Mouse (Mus musculus) hindbrain, embryonic 11.5 days (tissue): ENCODE data around the gene Zfp473. TPM values are rescaled to one million over a fixed set of nuclear protein-coding genes. Genes with fewer than 3 reads are reported as not detected.

Experiments
- ATAC-seq: fragments of 200-750 bp; cut with Nextera tagmentation; 2 replicates; pipeline ENCODE4 v1.8.0; 2017; ENCODE audit warnings: mild to moderate bottlenecking, moderate TSS enrichment, moderate library complexity; ENCODE audit not compliant: low FRiP score
- DNase-seq: peaks from one replicate; pipeline ENCODE4 v3.0.0-alpha.2; 2015; ENCODE audit warnings: low spot score
- H3K27ac ChIP-seq: fragments of 300-500 bp; sonication (generic); 2 replicates; pipeline ENCODE4 v1.5.1; 2014; ENCODE audit warnings: mild to moderate bottlenecking, low read depth, low read length
- H3K27me3 ChIP-seq: fragments of 300-500 bp; sonication (generic); 2 replicates; pipeline ENCODE4 v1.6.1; 2014; ENCODE audit warnings: mild to moderate bottlenecking, low read length, moderate library complexity, mixed read lengths; ENCODE audit not compliant: control insufficient read depth, insufficient read depth
- H3K36me3 ChIP-seq: fragments of 300-500 bp; sonication (generic); 2 replicates; pipeline ENCODE4 v1.6.1; 2014; ENCODE audit warnings: mild to moderate bottlenecking, low read length, moderate library complexity, mixed read lengths; ENCODE audit not compliant: control insufficient read depth, insufficient read depth
- H3K4me1 ChIP-seq: fragments of 300-500 bp; sonication (generic); replicated peaks from 2 replicates; pipeline ENCODE4 v1.6.1; 2014; ENCODE audit warnings: low read length, mixed read lengths; ENCODE audit not compliant: control insufficient read depth, insufficient read depth
- H3K4me2 ChIP-seq: fragments of 300-500 bp; sonication (generic); replicated peaks from 2 replicates; pipeline ENCODE4 v1.6.1; 2014; ENCODE audit warnings: mild to moderate bottlenecking, low read depth, low read length
- H3K4me3 ChIP-seq: fragments of 300-500 bp; sonication (generic); 2 replicates; pipeline ENCODE4 v1.5.1; 2014; ENCODE audit warnings: low read depth, low read length
- H3K9ac ChIP-seq: fragments of 300-500 bp; sonication (generic); 2 replicates; pipeline ENCODE4 v1.6.1; 2014; ENCODE audit warnings: low read depth, low read length
- H3K9me3 ChIP-seq: fragments of 300-500 bp; sonication (generic); 2 replicates; pipeline ENCODE4 v1.6.1; 2016; ENCODE audit warnings: low read length; ENCODE audit not compliant: control insufficient read depth
- WGBS: fragments of 180-500 bp; shearing (Covaris S2); extraction: QIAGEN DNeasy Blood & Tissue Kit; methylation state at CpG from one replicate; pipeline ENCODE4 v1.1.7; 2014; 5-methylcytosine and 5-hydroxymethylcytosine counted together
- polyA plus RNA-seq: library from polyadenylated mRNA; unstranded; fragments of >200 nt; fragmentation: Nextera tagmentation; extraction: Ambion mirVana; gene quantifications from 2 replicates; pipeline ENCODE4 v1.2.1, GENCODE M21; 2014

Zfp473 gene
- polyA plus RNA-seq, 1 experiment from 2014 or later = 3.0 TPM

- no peak overlapping the region for H3K4me2 ChIP-seq
Measured at GRCm38 (mm10) chr7:44760366-44760765, 9.5 kb upstream of the Zfp473 start.

DNA sequence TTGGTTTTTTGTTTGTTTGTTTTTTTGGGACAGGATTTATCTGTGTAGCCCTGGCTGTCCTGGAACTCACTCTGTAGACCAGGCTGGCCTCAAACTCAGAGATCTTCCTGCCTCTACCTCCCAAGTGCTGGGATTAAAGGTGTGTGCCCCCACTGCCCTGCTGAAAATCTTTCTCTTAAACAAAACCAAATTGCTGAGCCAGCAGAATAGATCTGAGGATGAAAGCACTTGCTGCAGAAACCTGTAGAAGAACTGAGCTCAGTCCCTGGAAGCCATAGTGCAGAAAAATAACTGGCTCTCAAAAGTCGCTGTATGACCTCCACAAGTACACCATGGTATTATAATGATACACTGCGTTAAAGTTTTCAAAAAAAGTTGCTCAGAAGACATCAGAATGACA is 6.3 kb upstream of the Zfp473 start:
- Histone ChIP-seq H3K9me3 (no peaks in the 10 kb centered on the region), H3K27ac (no peak overlapping the region), H3K9ac (no peak overlapping the region), H3K4me3 (no peak overlapping the region), H3K4me1 (no peaks in the 10 kb centered on the region), H3K36me3 (0 out of 2 replicates have a peak, but pooled peaks cover 8% of the 10 kb centered on the region), H3K4me2 (no peak overlapping the region), H3K27me3 (no peaks in the 10 kb centered on the region)
- no peak for ATAC-seq
- WGBS = 79% methylated on average over 2 of the region's 2 CpGs
- DNase-seq = no peak

More at GRCm38 (mm10) chr7:44760366-44760765, 9.5 kb upstream of the Zfp473 start:
- Histone ChIP-seq H3K4me3 (no peak overlapping the region), H3K9ac (no peak overlapping the region), H3K4me1 (no peaks in the 10 kb centered on the region), H3K27ac (no peak overlapping the region), H3K27me3 (no peaks in the 10 kb centered on the region), H3K9me3 (no peaks in the 10 kb centered on the region), H3K36me3 (0 out of 2 replicates have a peak, but pooled peaks cover 2% of the 10 kb centered on the region)
- no peak for ATAC-seq
- DNase-seq = no peak

- Histone ChIP-seq H3K9me3 (no peaks in the 10 kb centered on the region), H3K36me3 (no peaks in the 10 kb centered on the region)
Measured at GRCm38 (mm10) chr7:44748101-44749044, 2.5 kb downstream of the Zfp473 start, which contains the start of gene Vrk3. Gene Vrk3 (plus strand): TSS chr7:44748413.

DNA sequence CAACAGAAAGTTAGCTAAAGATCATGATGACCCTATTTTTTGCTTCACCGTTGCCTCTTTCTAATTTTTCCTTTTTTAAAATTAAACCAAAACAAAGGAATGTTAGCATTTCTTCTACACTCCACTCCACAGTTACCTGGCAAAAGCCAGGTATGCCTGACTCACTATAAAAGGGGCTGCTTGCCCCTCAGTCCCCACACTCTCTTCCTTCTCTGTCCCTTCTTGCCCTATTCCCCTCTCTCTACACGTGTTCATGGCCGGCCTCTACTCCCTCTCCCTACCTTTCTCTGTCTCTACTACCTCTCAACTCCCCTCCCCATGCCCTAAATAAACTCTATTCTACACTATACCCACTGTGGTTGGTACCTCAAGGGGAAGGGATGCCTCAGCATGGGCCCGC is 3.7 kb downstream of the Zfp473 start:
- Histone ChIP-seq H3K9me3 (no peaks in the 10 kb centered on the region), H3K9ac (no peak overlapping the region), H3K36me3 (no peaks in the 10 kb centered on the region), H3K4me2 (no peak overlapping the region), H3K4me3 (no peak overlapping the region), H3K27ac (no peak overlapping the region), H3K27me3 (no peaks in the 10 kb centered on the region), H3K4me1 (peaks cover 5% of the 10 kb centered on the region; the same call in 1 of the 2 replicates)
- ATAC-seq (no peak), DNase-seq (no peak)
- 71% methylated on average over 4 of the region's 4 CpGs for WGBS

More at GRCm38 (mm10) chr7:44748101-44749044, 2.5 kb downstream of the Zfp473 start, which contains the start of gene Vrk3:
- Histone ChIP-seq H3K9ac (peak within 1 kb of the TSS; percentile 54), H3K4me1 (peaks cover 5% of the 10 kb centered on the region; the same call in 1 of the 2 replicates), H3K27ac (peak within 1 kb of the TSS; percentile 44), H3K4me2 (peak within 1 kb of the TSS; percentile 57), H3K4me3 (peak within 1 kb of the TSS; percentile 60), H3K27me3 (no peaks in the 10 kb centered on the region)
- ATAC-seq = peak; percentile 97
- under 1% methylated on average over 44 of the region's 44 CpGs for WGBS
- DNase-seq = peak; percentile 94

- Histone ChIP-seq H3K36me3 (no peaks in the 10 kb centered on the region), H3K4me1 (peaks cover 5% of the 10 kb centered on the region; the same call in 1 of the 2 replicates), H3K9me3 (no peaks in the 10 kb centered on the region), H3K4me2 (peak overlapping the region; percentile 71), H3K27me3 (no peaks in the 10 kb centered on the region), H3K9ac (peak overlapping the region; percentile 64), H3K27ac (no peak overlapping the region), H3K4me3 (peak overlapping the region; percentile 39)
- WGBS = under 1% methylated on average over 18 of the region's 18 CpGs
- ATAC-seq (peak; percentile 65), DNase-seq (peak; percentile 85)
Measured at GRCm38 (mm10) chr7:44745076-44745475, 5.8 kb downstream of the Zfp473 start.

GRCm38 (mm10) chr7:44744270-44744669 is 6.6 kb downstream of the Zfp473 start:
- 43% methylated on average over 9 of the region's 9 CpGs for WGBS
- H3K27ac ChIP-seq = no peak overlapping the region

DNA sequence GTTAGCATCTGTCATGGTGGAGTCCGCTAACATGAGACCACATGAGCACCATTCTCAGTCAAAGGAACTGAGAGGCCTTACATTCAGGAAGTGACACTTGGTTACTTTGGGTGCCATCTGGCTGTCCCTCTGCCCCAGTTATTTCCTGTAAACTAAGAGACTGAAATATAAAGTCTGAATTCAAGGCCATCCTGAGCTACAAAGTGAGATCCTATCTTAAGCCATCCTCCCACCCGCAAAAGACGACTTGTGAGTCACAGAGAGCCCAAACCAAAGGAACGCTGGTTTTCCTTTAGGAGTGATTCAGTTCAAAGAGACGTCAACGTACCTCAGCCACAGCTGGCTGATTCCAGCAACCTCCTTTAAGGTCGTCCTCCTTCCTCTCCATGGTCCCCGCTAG is 9.5 kb downstream of the Zfp473 start:
- H3K36me3 ChIP-seq = no peaks in the 10 kb centered on the region
- no peak overlapping the region for H3K4me3 ChIP-seq
- no peak overlapping the region for H3K4me2 ChIP-seq
- H3K9ac ChIP-seq = no peak overlapping the region
- DNase-seq = no peak
- H3K4me1 ChIP-seq = 0 out of 2 replicates have a peak, but pooled peaks cover 2% of the 10 kb centered on the region
- 89% methylated on average over 8 of the region's 8 CpGs for WGBS
- H3K27ac ChIP-seq = no peak overlapping the region
- no peaks in the 10 kb centered on the region for H3K9me3 ChIP-seq
- no peak for ATAC-seq
- no peaks in the 10 kb centered on the region for H3K27me3 ChIP-seq

More at GRCm38 (mm10) chr7:44744270-44744669, 6.6 kb downstream of the Zfp473 start:
- Histone ChIP-seq H3K9ac (peak overlapping the region; percentile 64; the same call in 1 of the 2 replicates), H3K27me3 (no peaks in the 10 kb centered on the region), H3K4me3 (peak overlapping the region; percentile 39; the same call in 1 of the 2 replicates), H3K4me1 (peaks cover 5% of the 10 kb centered on the region; the same call in 1 of the 2 replicates), H3K4me2 (peak overlapping the region; percentile 71), H3K36me3 (no peaks in the 10 kb centered on the region), H3K9me3 (no peaks in the 10 kb centered on the region)
- ATAC-seq (no peak), DNase-seq (no peak)

- Histone ChIP-seq H3K9ac (no peak overlapping the region), H3K36me3 (no peaks in the 10 kb centered on the region), H3K4me3 (no peak overlapping the region), H3K9me3 (no peaks in the 10 kb centered on the region), H3K27ac (no peak overlapping the region), H3K4me1 (no peaks in the 10 kb centered on the region), H3K27me3 (no peaks in the 10 kb centered on the region), H3K4me2 (no peak overlapping the region)
- 85% methylated on average over 9 of the region's 9 CpGs for WGBS
- no peak for DNase-seq
- ATAC-seq = no peak
Measured at GRCm38 (mm10) chr7:44733723-44734122, 17.1 kb downstream of the Zfp473 start.
